Mouse (Mus musculus) G1E (cell line): ENCODE data around the gene Cd6. TPM values are rescaled to one million over a fixed set of nuclear protein-coding genes. Genes with fewer than 3 reads are reported as not detected.

Source experiments
- ATAC-seq: 2 replicates; pipeline ENCODE4 v1.8.0; 2016; ENCODE audit warnings: mild to moderate bottlenecking; ENCODE audit not compliant: insufficient number of reproducible peaks, poor library complexity, low FRiP score, severe bottlenecking; ENCODE audit errors: extremely low read depth
- DNase-seq: peaks from one replicate; pipeline ENCODE4 v3.0.0; 2012; ENCODE audit warnings: low spot score
- H3K27me3 ChIP-seq: 2 replicates; pipeline ENCODE4 v1.6.1; 2012; ENCODE audit warnings: mild to moderate bottlenecking, low read length, inconsistent platforms; ENCODE audit not compliant: insufficient read depth
- H3K36me3 ChIP-seq: replicated peaks from 2 replicates; pipeline ENCODE3; 2012; ENCODE audit warnings: mild to moderate bottlenecking, inconsistent platforms
- H3K4me1 ChIP-seq: 2 replicates; pipeline ENCODE4 v1.6.1; 2012; ENCODE audit warnings: low read depth, low read length, inconsistent platforms, mixed read lengths; ENCODE audit not compliant: insufficient read depth
- H3K4me3 ChIP-seq: 2 replicates; pipeline ENCODE4 v1.5.1; 2012; ENCODE audit warnings: low read depth, mild to moderate bottlenecking, inconsistent platforms, low read length, moderate library complexity, mixed read lengths
- H3K9me3 ChIP-seq: replicated peaks from 2 replicates; pipeline ENCODE4 v1.6.1; 2012; ENCODE audit warnings: inconsistent platforms
- CTCF ChIP-seq: IDR thresholded peaks from 2 replicates; pipeline ENCODE4 v1.5.1; 2012; ENCODE audit warnings: low read depth, low read length, inconsistent platforms, mixed read lengths
- GATA1 ChIP-seq: IDR thresholded peaks from 2 replicates; pipeline ENCODE4 v1.6.1; 2012; ENCODE audit warnings: borderline replicate concordance, low read length, inconsistent platforms, mixed read lengths
- GATA2 ChIP-seq: IDR thresholded peaks from 2 replicates; pipeline ENCODE4 v1.6.1; 2012; ENCODE audit warnings: low read depth, low read length, inconsistent platforms, borderline replicate concordance
- POLR2AphosphoS5 ChIP-seq: IDR thresholded peaks from 2 replicates; pipeline ENCODE4 v1.6.1; 2012; ENCODE audit warnings: low read depth, low read length, inconsistent platforms; ENCODE audit not compliant: insufficient replicate concordance
- TAL1 ChIP-seq: conservative IDR thresholded peaks from 2 replicates; pipeline ENCODE4 v1.6.1; 2012; ENCODE audit warnings: low read depth, low read length, inconsistent platforms, mixed read lengths
- polyA plus RNA-seq: library from polyadenylated mRNA; stranded (reverse); fragments of >175 nt; gene quantifications from 2 replicates; pipeline ENCODE4 v1.2.3, GENCODE M21; 2012
- total RNA-seq, 2 experiments: library from RNA; stranded (forward) in 1 of 2; stranded (reverse) in 1 of 2; fragments of 200-1000 nt in 1 of 2; fragments of >200 nt in 1 of 2; fragmentation: Nextera tagmentation in 1 of 2; gene quantifications; 2 replicates each; pipeline ENCODE4 v1.2.3; 2014 to 2017

Gene Cd6
- total and polyA plus RNA-seq, 3 experiments, result 0.11 TPM; not detected in 2

DNA sequence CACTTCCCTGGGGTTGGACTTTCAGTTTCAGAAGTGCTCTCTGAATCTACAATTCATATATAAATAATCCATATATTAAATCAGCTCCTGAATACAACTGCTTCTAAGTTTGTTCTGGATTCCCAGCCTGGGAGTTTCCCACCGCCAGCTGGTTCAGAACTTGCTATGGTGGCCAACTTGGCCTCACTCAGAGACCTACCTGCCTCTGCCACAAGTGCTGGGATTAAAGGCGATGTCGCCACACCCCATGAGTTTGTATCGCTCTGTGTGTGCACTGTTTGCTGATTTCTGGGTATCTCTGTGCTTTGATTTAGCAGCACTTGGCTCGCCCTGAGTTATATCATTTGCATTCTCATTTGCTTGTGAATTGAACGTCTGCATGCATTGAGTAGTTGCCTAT, 77.8 kb downstream of the Cd6 start:
- Histone ChIP-seq H3K9me3 (no peaks in the 10 kb centered on the region), H3K4me3 (no peak overlapping the region), H3K27me3 (peaks cover 4% of the 10 kb centered on the region; the same call in 1 of the 2 replicates), H3K4me1 (no peaks in the 10 kb centered on the region), H3K36me3 (no peaks in the 10 kb centered on the region)
- TF ChIP-seq TAL1 (no peak), GATA1 (no peak), CTCF (no peak), GATA2 (no peak), POLR2AphosphoS5 (no peak)
- ATAC-seq (no peak), DNase-seq (no peak)

DNA sequence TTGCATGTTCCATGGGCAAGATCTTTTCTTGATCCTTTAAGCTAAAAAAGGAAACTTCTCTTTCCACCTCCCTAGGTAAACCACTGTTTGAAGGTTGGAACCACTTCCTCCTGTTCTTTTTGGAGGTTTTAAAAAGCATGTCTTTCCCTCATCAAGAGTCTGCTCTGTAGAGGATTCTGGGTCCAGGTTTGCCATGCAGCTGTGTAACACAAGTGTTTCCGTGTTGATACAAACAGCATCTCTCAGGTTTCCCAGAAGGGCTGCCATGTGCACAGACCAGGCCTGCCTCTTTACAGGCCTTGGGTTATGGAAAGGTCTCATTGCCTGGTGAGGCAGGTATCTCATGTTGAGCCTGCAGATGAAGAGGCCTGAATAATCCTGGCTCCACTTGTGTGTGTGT, 78.3 kb downstream of the Cd6 start:
- no peaks in the 10 kb centered on the region for H3K4me1 ChIP-seq
- H3K9me3 ChIP-seq, result no peaks in the 10 kb centered on the region
- no peak overlapping the region for H3K4me3 ChIP-seq
- no peak for TF ChIP-seq TAL1
- no peak for TF ChIP-seq GATA1
- no peak for ATAC-seq
- no peak for DNase-seq
- peaks cover 4% of the 10 kb centered on the region; the same call in 1 of the 2 replicates for H3K27me3 ChIP-seq
- no peaks in the 10 kb centered on the region for H3K36me3 ChIP-seq

DNA sequence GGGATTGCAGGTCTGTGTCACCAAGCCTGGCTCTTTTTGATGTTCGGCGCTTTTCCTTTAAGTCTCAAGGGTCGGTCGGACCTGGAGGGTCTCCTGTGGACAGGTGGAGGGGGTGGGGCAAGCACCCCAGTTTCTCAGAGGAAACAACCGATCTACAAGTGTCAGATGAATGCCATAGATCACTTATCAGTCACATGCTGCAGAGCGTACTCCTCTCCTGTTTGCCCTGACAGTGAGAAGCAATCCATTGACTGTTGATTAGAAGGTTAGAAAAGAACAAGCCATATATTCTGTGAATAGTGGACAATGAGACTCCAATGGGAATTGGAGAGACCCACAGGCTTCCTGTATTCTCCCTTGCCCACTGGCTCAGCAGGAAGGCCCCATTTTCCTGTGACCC, 79.7 kb downstream of the Cd6 start:
- Histone ChIP-seq H3K36me3 (no peaks in the 10 kb centered on the region), H3K27me3 (peaks cover 9% of the 10 kb centered on the region; the same call in 1 of the 2 replicates), H3K4me1 (no peaks in the 10 kb centered on the region), H3K4me3 (no peak overlapping the region), H3K9me3 (no peaks in the 10 kb centered on the region)
- no peak for ATAC-seq
- TF ChIP-seq CTCF, result no peak
- no peak for TF ChIP-seq TAL1
- TF ChIP-seq GATA2, result no peak
- TF ChIP-seq POLR2AphosphoS5, result no peak
- TF ChIP-seq GATA1, result no peak
- no peak for DNase-seq

DNA sequence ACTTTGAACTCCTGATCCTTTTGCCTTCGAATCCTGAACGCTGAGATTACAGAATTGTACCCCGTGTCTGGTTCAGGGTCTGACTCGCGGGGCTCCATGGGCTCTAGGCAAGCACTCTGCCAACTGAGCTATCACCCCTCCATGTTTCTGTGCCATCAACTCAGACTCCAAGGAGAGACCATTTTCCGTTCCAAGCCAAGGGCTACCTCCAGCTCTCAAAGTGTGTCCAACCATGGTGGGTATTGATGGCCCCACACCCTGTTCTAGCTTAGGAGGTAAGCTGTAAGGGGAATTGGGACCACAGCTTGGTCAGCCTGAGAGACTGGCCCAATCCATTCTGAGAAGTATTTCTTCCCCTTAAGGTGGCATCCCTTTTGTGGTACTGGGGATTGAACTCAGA, 80.6 kb downstream of the Cd6 start:
- ATAC-seq, result no peak
- no peaks in the 10 kb centered on the region for H3K36me3 ChIP-seq
- H3K27me3 ChIP-seq, result peaks cover 11% of the 10 kb centered on the region; the same call in 1 of the 2 replicates
- TF ChIP-seq GATA2 (no peak), TAL1 (no peak), CTCF (no peak), GATA1 (no peak), POLR2AphosphoS5 (no peak)
- no peaks in the 10 kb centered on the region for H3K9me3 ChIP-seq
- H3K4me3 ChIP-seq, result no peak overlapping the region
- DNase-seq, result no peak
- H3K4me1 ChIP-seq, result no peaks in the 10 kb centered on the region

DNA sequence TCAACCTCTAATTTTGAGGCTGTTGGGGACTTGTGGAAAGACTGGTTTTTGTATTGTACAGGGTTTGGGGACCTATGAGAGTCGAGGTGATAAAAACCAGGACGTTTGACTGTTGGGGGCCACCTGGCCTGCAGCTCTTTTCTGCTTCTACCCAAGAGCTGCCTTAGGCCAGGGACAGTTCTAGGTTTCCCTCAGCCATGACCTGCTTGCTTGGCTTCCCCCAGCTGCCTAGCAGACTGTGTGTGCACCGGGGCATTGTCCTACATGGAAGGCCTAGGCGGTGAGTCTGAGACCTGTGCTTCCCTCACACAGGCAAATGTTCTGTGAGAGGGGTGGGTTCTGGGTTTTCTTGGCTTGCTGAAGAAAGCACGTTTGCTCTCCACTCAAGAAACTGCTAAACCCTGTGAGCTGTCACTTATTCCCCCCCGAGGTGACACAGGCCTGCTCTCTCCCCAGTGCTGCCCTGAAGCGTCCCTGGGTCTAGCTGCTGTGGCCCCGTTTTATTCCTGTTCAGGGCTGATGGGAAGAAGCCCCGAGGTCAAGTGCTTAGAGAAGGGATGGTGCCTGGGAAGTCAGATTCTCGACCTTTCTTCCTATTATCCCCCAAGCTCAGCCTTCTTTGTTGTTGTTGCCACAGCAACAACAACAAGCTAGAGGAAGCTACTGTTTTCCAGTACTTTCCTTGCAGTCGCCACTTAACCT, 81.3 kb downstream of the Cd6 start:
- no peaks in the 10 kb centered on the region for H3K36me3 ChIP-seq
- H3K27me3 ChIP-seq, result peaks cover 11% of the 10 kb centered on the region
- no peaks in the 10 kb centered on the region for H3K4me1 ChIP-seq
- no peak overlapping the region for H3K4me3 ChIP-seq
- H3K9me3 ChIP-seq, result no peaks in the 10 kb centered on the region
- ATAC-seq, result no peak
- DNase-seq, result no peak
- TF ChIP-seq POLR2AphosphoS5 (no peak), CTCF (no peak), GATA2 (no peak), TAL1 (no peak), GATA1 (no peak)

DNA sequence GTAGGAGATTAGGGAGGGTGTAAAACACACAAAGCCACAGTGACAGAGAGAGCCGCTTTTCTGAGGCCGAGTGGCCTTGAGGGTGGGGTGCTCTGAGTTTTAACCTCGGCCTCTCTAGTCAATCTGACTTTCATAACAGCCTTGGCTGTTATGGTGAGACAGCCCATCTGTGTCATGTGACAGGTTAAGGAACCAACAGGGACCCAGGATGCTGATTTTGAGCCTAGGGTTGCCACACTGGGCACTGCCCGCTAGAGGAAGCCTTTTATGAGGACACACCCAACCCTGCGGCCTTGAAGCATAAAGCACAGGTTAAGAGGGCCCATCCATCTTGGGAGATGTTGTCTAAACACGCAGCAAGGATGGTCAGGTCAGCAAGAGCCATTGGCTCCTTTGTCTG, 82.1 kb downstream of the Cd6 start:
- Histone ChIP-seq H3K27me3 (peaks cover 11% of the 10 kb centered on the region), H3K4me1 (no peaks in the 10 kb centered on the region), H3K36me3 (no peaks in the 10 kb centered on the region), H3K4me3 (no peak overlapping the region), H3K9me3 (no peaks in the 10 kb centered on the region)
- no peak for ATAC-seq
- no peak for DNase-seq
- TF ChIP-seq POLR2AphosphoS5 (no peak), GATA1 (no peak)

DNA sequence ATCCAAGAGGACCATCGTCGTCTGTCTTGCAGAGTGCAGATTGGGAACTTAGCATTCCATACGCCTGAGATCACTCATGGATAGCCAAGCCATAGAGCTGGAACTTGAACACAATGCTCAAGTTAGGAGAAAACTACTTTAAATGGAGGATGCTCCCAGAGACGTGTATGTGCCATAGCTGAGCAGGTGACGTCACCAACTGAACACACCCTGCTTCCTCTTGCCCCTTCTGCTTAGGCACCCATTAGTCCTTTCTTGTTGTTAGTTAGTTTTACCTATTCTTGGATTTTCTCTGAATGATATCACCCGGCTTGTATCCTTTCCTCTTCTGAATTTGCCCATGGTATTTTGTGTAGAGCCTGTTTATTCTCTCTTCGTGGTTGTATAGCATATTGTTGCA, 82.7 kb downstream of the Cd6 start:
- no peaks in the 10 kb centered on the region for H3K9me3 ChIP-seq
- H3K27me3 ChIP-seq, result peaks cover 11% of the 10 kb centered on the region
- ATAC-seq, result no peak
- no peaks in the 10 kb centered on the region for H3K4me1 ChIP-seq
- TF ChIP-seq TAL1 (no peak), GATA1 (no peak), GATA2 (no peak), POLR2AphosphoS5 (no peak), CTCF (no peak)
- DNase-seq, result no peak
- no peaks in the 10 kb centered on the region for H3K36me3 ChIP-seq
- H3K4me3 ChIP-seq, result no peak overlapping the region
